Mouse (Mus musculus) gastrocnemius, postnatal 14 days (tissue): ENCODE data around the gene Arhgap10. TPM values are rescaled to one million over a fixed set of nuclear protein-coding genes. Genes with fewer than 3 reads are reported as not detected.

Experiments used
- DNase-seq: peaks from one replicate; pipeline ENCODE4 v3.0.0; 2021; ENCODE audit warnings: mixed read lengths
- intact Hi-C: fragments of 180-260 bp; cut with DNase I; formaldehyde crosslinking; loops from one replicate; pipeline ENCODE4 v1.15.1; 2025; ENCODE audit warnings: low total_unique reads
- total RNA-seq, 2 experiments: library from RNA; stranded (reverse); gene quantifications; 2 replicates each; pipeline ENCODE4 v1.2.3; 2021

Gene Arhgap10
- total RNA-seq, 2 experiments from 2014 or later = 43.3 to 50.0 TPM

GRCm38 (mm10) chr8:77421596-77421995, 96.2 kb downstream of the Arhgap10 start:
- DNase-seq = no peak
- intact Hi-C loops = no loop called here

- peak; percentile 49 for DNase-seq
- intact Hi-C loops = loop anchor here (1.0 kb wide), 1 partner anchor 116 kb away; no protein-coding TSS in a partner anchor
These were observed 98.0 kb downstream of the Arhgap10 start for GRCm38 (mm10) chr8:77419731-77420130.

DNA sequence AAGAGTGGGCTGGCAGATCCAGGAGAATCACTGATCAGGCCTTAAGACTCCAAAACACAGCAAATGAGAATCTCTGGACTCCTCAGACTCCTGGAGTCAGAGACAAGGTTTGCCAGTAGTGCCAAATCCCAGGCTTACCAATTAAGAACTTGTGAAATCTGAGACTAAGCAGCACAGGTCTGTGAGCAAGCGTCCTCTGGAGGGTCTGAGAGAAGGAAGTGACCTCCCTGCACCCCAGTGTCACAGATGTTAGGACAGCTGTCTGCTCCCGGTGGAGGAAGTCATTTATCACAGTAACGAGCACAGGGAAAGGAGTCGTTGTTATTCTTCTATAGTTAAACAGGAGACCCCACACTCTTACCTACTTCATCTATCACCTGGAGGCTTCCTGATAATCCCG, 101.0 kb downstream of the Arhgap10 start:
- intact Hi-C loops = no loop called here
- no peak for DNase-seq

DNA sequence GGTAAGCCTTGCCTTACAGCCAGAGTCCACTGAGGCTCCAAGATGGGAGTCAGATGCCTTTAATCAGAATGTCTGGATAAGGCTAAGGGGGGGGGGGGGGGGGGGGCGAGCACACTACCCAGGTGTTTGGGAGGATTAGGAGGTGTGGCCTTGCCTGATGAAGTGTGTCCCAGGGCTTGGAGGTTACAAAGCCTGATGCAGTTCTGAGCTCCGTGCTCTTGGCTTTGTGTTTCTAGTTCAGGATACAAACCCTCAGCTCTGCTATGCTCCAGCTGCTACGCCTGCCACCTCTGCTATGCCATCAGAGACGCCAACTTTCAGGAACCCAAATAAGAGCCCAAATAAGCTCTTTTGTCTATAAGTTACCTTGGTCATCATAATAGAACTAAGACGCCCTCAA, 101.7 kb downstream of the Arhgap10 start:
- no peak for DNase-seq
- intact Hi-C loops = no loop called here

DNA sequence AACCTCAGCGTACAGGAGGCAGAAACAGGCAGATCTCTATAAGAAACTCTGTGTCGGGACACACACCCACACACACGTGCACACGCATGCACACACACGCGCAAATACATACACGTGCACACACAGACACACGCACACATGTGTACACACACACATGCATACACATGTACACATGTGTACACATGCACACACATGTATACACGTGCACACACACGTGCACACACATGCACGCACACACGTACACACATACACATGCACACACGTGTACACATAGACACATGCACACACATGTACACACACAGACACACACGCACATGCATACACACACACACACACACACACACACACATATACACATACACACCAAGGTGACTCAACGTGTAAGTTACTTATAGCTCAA, 106.5 kb downstream of the Arhgap10 start:
- intact Hi-C loops = no loop called here

DNA sequence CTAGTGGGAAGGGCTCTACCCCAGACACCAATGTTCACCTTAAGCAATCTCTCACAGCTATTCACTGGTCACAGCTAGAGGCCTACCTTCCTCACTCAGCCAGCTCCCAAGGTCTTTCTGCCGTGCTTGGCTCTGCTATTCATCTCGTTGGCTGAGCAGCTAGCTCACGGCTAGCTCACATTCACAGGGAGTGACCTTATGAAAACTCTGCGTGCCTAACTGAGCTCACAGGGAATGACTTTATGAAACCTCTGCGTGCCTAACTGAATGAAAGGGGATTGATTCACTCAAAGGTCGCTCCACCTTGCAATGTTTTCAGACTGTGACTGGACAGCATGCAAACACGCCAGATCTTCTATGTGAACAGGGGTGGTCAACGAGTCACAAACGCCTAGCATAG, 107.4 kb downstream of the Arhgap10 start:
- intact Hi-C loops = no loop called here
- no peak for DNase-seq

More for the DNA sequence above, 106.5 kb downstream of the Arhgap10 start:
- no peak for DNase-seq

DNA sequence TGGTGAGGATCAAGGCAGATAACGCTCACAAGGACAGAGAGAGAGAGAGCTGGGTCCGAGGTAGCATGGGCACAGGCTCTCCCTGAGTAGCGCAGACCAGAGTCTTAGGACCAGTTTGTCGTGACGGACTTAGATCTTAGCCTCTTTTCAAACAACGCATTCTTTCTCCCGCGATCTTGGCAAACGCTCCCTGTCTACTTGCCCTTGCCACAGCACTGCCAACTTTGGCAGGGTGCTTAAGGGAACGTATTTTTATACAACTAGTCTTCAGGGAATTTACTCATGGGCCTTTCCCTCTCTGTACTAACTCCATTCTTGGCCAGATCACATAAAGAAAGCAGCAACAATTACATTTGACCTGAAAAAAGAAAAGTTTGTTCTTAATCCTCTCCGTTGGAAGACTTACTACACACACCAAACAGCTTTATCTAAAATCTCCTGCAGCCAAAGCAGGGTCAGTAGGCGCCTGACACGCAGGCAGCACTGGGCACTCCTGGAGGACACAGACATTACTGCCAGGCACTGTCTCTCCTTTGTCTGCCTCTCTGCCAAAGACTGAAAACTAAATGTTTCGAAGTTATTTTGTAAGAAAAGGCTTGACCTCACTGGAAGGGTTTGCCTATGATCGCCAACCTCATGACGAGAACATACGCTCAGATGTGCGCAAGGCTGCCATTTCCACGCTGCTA, 109.1 kb downstream of the Arhgap10 start:
- DNase-seq = no peak
- intact Hi-C loops = no loop called here

GRCm38 (mm10) chr8:77406846-77407245, 110.9 kb downstream of the Arhgap10 start:
- DNase-seq = no peak
- intact Hi-C loops = no loop called here

DNA sequence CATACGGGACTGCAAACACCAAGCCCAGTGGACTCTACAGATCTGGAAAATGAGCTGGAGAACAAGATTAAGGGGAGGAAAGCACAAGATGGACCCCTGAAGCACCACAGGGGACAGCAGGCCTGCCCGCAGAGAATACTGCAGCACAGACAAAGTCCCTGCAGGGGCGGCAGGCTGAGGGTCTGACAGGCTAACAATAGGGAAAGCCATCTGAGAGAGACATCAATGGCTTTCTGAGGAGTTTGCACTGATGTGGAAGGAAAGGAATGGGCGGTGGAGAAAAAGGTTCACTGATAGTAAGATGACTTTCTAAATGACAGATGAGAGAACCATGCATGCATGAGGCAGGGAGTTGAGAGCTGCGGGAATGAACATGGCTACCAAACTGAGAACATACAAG, 111.3 kb downstream of the Arhgap10 start:
- intact Hi-C loops = no loop called here
- DNase-seq = no peak

DNA sequence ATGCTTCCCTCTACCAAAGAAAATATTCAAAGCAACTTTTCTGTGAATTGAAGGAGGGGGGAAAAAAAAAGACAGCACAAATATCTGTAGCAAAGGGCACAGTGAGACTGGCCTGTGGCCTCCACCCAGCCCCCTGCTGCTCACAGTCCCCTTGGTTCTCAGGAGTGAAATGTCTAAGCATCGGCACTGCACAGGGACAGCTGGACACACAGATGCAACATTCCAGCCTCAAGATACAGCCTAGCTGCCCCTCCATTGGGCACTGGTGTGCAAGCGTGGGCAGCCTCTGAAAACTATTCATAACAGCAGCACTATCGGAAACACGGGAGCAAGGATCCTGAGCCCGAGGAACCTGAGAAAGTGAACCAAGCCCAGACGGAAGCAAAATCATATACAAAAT, 113.7 kb downstream of the Arhgap10 start:
- DNase-seq = no peak
- intact Hi-C loops = no loop called here

- intact Hi-C loops = no loop called here
- no peak for DNase-seq
These were observed 115.8 kb downstream of the Arhgap10 start for GRCm38 (mm10) chr8:77401934-77402333.

- intact Hi-C loops = no loop called here
- no peak for DNase-seq
These were observed 116.6 kb downstream of the Arhgap10 start for GRCm38 (mm10) chr8:77401140-77401539.

DNA sequence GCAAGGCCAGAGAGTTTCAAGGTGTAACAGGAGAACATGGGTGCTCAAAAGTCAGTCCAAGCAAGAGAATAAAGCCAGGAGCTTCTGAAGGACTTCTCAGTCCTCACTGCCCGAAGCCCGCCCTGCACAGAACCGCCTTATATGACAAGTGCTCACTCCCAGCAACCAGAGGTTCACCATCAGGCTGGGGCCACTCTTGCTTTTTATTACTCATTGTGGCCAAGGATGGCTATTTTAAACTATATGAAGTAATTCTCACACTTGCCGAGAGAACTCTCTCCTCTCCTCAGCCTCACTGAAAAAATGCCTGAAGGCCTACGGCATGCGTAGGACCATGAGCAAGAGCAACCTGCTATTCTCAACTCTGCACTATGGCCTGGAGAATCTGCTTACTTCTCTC, 133.7 kb downstream of the Arhgap10 start:
- intact Hi-C loops = no loop called here
- DNase-seq = no peak

DNA sequence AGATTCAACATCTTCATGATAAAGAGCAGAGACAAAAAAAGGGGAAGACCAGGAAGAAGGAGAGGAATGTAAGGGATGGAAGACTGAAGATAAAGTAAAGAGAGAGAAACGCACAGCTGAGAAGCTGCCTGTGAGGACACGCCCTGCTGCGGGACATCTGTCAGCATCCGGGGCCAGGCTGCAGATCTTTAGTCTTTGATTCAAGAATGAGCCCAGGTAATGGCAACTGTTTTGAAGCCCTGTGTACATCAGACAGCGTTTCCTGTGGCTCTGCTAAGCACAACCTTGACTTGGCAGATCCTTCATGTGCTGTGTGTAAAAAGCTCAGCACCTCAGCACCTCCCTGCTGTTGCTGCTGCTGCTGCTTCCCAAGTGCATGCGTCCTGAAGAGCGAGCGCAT, 134.1 kb downstream of the Arhgap10 start:
- DNase-seq = no peak
- intact Hi-C loops = no loop called here

DNA sequence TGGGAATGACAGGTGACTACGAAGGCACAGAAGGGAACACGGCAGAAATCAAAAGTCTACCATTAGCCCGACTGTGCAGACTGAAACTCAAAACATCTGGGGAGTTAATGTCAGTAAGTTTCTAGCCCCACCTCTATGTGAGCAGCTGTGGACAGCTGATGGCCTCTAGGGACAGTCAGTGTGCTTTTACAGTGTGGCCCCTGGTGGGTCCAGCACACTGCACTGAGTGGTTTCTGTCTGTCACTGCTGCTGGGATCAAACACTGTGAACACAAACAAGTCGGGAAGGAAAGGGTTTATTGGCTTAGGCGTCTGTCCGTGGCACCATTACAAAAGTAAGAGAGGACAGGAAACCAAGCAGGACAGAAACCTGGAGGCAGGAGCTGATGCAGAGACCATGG, 136.9 kb downstream of the Arhgap10 start:
- DNase-seq = no peak
- intact Hi-C loops = no loop called here

DNA sequence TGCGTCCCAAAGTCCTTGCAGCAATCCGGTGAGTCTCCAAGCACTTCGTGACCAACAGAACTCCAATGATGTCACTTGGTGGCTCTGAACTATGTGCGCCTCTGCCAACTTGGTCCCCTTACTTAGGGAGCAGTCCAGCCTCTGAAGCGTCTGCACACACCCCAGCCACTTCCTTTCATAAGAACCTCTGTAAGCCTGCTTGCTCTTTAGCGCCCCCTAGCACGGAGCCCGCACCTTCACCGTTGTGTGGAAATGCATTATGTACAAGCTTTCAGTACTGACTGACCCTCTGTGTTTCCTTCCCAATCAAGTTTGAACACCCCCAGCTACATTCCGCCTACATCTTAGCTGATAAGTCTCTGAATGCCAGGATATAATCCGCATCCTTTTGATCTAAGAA, 138.5 kb downstream of the Arhgap10 start:
- DNase-seq = peak; percentile 41
- intact Hi-C loops = loop anchor here (10.0 kb wide), 1 partner anchor 224 kb away; no protein-coding TSS in a partner anchor

GRCm38 (mm10) chr8:77376451-77376853, 141.3 kb downstream of the Arhgap10 start:
- no peak for DNase-seq
- intact Hi-C loops = loop anchor here (10.0 kb wide), 1 partner anchor 222 kb away; no protein-coding TSS in a partner anchor

DNA sequence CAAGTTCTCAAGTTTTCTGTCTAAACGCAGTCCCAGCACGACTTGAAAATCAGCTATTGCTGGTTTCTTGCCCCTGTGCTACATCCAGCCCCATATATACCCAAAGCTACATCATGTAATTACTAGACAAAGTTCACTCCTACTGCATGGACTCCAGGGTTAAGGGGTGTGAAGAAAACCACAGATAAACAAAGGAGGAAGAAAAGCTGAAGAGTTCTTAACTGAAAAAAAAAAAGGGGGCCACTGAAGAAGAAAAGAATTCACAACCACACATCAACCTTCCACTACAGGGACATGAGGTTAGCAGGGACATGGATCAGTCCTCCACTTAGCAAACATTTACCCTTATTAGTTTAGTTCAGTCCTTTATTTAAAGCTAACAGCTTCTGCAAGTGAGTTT, 141.8 kb downstream of the Arhgap10 start:
- DNase-seq = no peak
- intact Hi-C loops = loop anchor here (10.0 kb wide), 1 partner anchor 221 kb away; no protein-coding TSS in a partner anchor

DNA sequence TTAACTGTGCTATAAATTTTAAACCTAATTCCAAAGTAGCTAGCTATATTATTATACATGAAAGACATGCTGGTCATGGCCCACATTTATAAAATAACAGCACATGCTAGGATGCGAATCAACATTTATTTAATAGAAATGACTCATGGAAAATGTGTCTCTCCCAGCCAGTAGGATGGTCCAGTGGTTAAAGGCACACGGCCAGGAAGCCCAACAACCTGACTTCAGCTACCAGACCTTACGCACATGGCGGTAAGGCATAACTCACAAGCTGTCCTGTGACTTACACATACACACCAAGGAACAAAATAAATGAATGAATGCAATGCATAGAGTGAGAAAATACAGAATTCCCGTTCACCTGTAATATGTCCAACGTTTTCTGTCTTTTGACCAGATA, 146.7 kb downstream of the Arhgap10 start:
- intact Hi-C loops = loop anchor here (10.0 kb wide), 1 partner anchor 216 kb away; no protein-coding TSS in a partner anchor
- no peak for DNase-seq

GRCm38 (mm10) chr8:77370308-77370707, 147.4 kb downstream of the Arhgap10 start:
- intact Hi-C loops = loop anchor here (10.0 kb wide), 1 partner anchor 216 kb away; no protein-coding TSS in a partner anchor

GRCm38 (mm10) chr8:77369671-77370070, 148.1 kb downstream of the Arhgap10 start:
- no peak for DNase-seq
- intact Hi-C loops = loop anchor here (10.0 kb wide), 1 partner anchor 215 kb away; no protein-coding TSS in a partner anchor

More at GRCm38 (mm10) chr8:77370308-77370707, 147.4 kb downstream of the Arhgap10 start:
- no peak for DNase-seq
